Mouse (Mus musculus): ENCODE results near the gene Mbd3.

DNA sequence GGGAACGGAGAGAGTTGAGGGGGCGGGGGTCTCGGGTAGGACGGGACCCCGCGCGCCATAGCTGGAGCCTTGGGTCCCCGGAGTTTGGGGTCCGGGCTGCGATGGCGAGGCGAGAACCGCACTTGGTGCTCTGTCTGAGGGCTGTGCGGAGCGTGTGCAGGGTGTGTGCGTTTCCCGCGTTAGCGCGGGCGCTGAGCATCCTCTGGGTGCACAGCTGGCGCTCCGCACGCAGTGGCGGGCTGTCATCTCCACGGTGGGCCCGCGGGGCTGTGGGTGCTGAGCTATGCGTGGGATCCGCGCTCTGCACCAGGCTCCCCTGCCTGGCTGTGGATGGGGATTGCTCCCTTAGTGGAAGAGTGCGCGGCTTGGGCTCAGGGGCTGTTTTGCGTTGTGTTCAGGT is 42.6 kb downstream of the Mbd3 start:
- TF ChIP-seq POLR2AphosphoS5 (IDR thresholded peaks at IDR 0.05; ENCODE audit: insufficient replicate concordance, low read depth, low read length) (no peak), CTCF (IDR thresholded peaks at IDR 0.05; ENCODE audit: low read depth, low read length) (no peak), TAL1 (conservative IDR thresholded peaks at IDR 0.05; ENCODE audit: low read depth, low read length) (no peak), GATA2 (IDR thresholded peaks at IDR 0.05; ENCODE audit: borderline replicate concordance, low read depth, low read length) (no peak)
